Mouse (Mus musculus) layer of hippocampus, postnatal 10 days (tissue): ENCODE measurements around the gene L3mbtl4. TPM values are rescaled to one million over a fixed set of nuclear protein-coding genes. Genes with fewer than 3 reads are reported as not detected.
"Not testable (repeated sequence)": the region's sequence is repeated elsewhere in the genome, so short reads cannot be mapped to it uniquely, and the experiment has no call there.

ENCODE experiments used
- DNase-seq, 2 experiments: peaks; one replicate each; pipeline ENCODE4 v3.0.0; 2021; ENCODE audit warnings: low spot score in 2 of 2
- total RNA-seq, 2 experiments: library from RNA; stranded (reverse); gene quantifications; 2 replicates each; pipeline ENCODE4 v1.2.3; 2021

Gene L3mbtl4
- total RNA-seq, 2 experiments from 2014 or later: 1.1 to 1.4 TPM

DNA sequence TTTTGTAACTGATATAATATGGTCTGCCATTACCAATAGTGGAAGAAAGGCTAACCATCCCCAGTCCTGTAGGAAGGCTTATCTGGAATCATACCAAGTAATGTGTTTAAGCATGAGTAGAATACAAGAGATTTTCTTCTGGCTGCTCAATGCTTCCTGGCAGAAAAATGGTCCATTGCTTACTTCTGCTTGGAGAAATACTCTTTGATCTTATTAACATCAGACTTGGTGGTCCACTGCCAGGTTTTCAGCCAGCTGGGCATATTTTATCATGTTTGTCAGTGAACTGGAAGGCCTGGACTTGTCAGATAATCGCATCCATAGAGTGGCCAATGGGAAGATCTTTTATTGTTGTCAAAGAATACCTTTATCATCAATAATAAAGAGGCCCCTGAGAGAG is 97.5 kb downstream of the L3mbtl4 start:
- no peak for DNase-seq

DNA sequence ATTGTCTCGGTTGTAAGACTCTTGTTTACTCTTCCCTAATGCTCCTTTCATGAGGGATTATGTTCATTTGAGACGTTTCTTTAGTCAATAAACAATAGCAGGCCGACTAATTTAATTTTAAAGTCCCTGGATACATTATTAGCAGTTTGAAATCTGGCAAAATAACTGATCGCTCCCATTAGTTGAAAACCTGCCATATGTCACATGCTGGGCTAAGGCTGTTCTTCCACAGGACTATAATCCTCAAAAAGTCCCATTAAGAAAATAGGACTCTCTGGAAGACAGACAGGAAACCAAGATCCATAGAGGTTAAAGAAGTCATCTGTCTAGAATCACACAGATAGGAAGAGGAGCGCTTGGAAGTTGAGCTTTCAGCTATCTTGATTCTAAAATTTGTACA is 114.9 kb downstream of the L3mbtl4 start:
- no peak for DNase-seq

DNA sequence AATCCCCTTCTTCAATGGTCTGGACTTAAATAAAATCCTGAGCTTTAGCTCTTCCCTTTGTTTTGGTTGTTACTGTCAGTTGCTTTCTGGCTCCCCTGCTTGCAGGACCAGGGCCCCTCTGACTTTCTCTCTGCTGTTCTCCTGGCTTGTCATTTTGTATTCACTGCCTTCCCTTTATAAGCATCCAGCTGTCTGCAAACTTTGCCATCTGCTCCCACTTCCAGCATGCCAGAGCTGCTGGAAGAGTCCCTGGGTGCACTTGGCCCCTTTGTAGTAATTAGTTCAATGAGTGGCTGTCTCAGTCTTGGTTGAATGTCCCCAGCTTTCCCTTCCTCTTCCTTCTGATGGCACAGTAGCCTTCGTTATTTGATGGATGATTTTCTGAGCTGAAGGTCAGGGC is 132.4 kb downstream of the L3mbtl4 start:
- peak; percentile 43 to 47 for DNase-seq

DNA sequence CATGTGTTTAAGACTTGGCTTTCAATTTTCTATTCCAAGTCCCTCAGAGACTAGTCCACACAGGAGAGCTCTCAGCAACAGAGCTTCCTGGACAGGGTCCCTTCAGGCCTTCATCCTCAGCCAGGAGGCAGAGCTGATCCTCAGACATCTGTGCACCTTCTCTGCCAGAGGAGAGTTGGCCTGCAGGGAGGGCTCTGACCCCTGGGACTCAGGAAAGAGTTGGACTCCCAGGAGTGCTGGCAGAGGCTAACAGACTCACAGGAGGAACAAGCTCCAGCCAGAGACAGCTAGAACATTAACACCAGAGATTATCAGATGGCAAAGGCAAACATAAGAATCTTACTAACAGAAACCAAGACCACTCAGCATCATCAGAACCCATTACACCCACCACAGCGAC is 133.5 kb downstream of the L3mbtl4 start:
- DNase-seq: not testable (repeated sequence)

DNA sequence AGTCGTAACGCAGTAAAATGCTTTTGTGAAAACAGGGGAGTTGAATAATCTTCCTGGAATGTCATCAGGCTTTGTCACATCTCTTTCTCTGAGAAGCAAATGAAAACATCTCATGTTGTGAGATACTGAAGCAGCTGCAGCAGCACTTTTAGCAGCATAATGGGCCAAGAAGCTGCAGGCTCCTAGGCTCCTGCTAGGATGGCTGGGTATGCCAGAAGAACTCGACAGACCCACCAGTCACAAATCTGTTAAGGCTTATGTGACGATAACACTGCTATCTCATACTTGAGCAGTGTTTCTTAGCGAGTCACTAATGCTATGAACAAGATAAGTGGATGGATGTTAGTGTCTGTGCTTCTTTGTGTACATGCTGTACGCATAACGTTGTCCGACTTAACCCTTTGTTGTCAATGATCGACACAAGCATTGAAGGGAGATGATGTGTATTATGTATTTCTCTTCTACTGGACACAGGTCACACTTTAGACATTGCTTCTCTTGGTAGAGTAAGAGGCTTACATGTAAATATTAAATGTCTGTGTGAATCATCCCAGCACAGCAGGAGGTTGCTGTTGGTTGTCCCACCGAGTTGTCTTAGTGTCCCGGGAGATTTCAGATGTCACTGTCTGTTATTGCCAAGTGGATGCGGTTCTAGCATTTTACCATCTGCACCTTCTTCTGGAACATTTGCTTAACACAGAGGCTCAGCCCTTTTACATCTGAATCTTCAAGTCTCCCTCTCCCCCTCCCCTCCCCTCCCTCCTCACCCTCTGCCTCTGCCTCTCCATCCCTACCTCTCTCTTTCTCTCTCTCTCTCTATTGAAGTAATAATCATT is 149.3 kb downstream of the L3mbtl4 start:
- peak; percentile 8 to 24 for DNase-seq

DNA sequence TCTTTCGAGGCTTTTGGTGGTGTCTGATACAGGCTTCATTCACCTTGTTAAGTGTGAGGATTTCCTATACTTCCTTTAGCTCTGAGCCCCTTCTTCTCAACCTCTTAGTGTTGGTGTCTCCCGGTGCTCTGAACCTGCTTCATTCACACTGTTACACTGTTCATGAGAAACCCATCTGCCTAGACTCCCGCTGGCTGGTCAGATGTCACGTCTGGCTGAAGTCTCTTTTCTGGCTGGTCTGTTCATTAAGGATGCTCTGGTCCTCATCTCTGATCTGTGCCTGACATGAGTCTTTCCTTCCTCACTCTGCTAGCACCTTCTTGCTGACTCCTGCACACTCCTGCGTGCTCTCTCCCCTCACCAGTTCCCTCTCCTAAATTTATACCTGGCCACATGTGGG is 160.0 kb downstream of the L3mbtl4 start:
- no peak for DNase-seq

DNA sequence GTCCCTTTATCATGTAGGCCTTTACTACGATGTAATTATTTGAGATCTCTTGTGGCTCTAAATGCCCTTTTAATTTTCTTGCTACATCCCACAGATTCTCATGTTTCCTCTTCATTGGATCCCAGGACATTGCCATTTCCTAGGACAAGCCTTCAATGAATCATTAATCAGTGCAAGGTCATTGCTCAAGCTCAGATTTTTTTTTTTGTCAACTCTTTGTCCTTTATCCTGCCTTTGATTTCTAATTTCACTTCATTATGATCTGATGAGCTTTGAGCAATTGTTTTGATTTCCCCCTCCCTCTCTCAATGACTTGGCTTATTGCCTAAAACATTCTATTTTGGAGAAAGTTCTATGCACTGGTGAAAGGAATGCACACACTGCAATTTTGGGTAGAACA is 177.3 kb downstream of the L3mbtl4 start:
- no peak for DNase-seq

DNA sequence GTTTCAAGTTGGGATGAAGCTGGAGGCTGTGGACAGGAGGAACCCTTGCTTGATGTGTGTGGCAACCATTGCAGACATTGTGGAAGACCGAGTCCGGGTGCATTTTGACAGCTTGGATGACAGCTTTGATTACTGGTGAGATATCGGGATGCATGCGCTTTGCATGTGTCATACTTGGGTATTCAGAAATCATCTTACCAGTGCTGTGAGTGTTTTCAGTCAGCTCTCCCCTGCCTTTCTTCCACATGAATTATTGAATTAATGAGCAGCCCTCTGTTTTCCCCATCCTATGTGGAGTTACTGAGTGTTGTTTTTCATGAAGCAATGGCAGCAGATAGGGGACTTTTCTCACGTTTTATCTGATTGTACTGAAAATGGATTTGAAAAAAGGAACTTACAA is 187.9 kb downstream of the L3mbtl4 start:
- no peak for DNase-seq

DNA sequence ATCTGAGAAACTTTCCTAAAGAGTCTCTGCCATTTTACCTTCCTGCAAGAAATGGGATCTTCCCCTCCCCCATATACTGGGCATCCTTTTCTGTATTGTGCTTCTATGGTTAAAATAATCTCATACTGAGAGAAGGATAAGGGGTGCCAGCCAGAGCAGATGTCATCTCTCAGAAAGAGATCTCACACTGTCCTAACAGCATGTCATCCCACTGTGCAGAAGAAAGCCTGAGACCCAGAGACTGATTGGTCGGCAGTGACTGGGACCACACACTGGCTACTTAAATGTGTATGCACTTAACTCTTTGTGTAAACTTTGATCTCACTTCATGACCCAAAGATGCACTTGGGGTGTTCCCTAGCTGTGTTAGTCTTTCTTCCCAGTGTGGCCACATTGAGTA is 193.7 kb downstream of the L3mbtl4 start:
- no peak for DNase-seq

DNA sequence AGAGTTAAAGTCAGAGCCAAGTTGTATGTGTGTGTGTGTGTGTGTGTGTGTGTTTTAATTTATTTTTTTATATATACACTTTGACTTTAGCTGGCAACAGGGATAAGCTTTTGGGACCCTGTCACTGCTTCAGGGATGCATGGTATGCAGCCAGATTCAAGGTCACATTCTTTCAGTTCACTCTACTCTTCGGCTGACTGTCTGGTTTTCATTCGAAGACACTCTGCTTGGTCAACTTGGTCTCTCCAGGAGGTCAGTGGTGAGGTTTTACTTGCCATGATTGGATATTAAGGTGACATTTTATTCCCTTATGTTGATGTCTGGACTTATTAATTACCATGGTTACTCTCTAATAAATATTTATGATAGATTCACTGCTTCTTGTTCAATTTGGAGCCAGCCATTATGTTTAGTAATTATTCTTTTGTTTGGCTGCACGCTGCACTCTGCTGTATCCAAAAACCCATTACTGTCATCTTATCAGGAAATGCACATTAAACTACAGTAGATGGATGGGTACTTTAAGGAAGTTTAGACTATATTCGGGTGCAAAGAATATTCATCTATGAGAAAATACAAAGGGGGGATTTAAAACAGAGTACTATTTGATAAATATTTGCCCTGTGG is 216.6 kb downstream of the L3mbtl4 start:
- no peak for DNase-seq

DNA sequence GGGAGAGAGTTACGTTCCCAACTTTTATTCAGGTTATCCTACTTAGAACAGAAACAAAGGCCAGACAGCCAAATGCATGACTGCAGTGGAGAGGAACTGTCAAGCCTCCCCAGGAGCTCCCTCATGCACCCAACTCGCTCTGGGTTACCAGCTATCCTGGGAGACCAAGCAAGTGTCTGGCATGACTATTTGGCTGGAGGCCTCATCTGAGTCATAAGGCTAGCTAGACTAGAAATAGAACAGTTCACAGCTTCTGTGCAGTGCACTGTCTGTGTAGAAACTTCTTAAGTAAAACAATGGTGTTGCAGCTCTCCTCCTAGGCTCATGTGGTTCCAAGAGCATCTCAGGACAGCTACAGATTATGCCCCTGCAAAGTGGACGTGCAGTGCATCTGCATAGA is 218.6 kb downstream of the L3mbtl4 start:
- no peak for DNase-seq

DNA sequence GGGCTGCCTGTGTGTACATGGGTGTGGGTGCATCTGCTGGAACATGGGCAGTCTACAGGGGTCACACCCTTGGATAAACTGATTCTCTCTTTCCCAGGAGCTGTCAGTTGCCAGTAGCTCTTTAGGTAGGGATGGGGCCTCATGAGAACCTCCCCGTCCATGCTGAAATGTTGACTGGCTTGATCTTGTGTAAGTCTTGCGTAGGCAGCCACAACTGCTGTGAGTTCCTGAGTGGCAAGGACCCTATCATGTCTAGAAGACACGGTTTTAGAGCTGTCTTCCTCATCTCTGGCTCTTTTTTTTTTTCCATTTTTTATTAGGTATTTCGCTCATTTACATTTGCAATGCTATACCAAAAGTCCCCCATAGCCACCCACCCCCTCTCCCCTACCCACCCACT is 229.4 kb downstream of the L3mbtl4 start:
- DNase-seq: not testable (repeated sequence)

DNA sequence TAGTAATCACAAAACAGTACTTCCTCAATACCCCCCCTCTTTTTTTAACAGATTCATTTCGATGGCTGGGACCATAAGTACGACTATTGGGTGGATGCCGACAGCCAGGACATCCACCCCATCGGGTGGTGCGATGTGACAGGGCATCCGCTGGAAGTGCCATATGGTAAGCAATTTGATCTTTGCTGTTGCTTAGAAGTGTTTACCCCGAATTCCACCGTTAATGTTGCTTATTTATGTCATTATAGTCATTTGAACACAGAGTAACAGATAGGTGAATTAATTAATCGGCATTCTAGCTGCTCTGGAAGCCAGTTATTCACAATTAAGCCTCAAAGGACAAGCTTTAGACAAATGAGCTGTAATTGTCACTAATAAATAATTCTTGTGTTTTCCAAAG is 286.1 kb downstream of the L3mbtl4 start:
- no peak for DNase-seq

DNA sequence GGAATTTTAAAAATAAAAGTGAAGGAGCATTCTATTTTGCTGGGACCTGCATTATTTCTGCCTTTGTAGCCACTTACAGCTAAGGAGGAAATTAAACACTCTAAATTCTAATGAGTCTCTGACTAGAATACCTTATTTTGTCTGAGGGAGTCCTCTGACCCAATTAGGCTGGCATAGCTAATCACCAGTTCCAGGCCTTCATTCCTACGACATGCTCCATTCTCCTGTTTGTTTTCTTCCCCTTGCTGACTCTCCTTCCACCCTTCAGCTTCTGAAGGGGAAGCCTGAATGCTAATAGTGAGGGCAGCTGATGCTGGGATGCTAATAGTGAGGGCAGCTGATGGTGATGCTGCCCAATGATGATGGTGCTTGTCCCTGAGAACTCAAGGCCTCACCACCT is 286.7 kb downstream of the L3mbtl4 start:
- peak in 1 of 2 experiments; percentile 18 for DNase-seq

DNA sequence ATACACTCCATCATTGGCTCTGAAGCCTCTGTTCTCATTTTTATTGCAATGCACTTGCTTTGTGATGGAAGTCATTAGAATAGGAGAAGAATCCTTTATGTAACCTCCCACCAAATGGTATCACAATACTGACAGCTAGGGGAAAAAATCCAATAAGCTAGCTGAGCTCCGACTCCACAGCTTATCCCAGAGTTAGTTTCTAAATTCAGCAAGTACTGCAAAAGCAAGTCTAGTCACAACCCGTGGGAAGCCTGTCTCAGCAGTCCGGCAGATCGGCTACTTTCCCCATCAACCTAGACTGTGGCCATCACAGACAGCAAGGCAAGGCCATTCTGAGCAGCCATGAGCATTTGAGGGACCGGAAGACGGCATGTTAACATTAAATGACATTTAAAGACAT is 298.2 kb downstream of the L3mbtl4 start:
- no peak for DNase-seq

DNA sequence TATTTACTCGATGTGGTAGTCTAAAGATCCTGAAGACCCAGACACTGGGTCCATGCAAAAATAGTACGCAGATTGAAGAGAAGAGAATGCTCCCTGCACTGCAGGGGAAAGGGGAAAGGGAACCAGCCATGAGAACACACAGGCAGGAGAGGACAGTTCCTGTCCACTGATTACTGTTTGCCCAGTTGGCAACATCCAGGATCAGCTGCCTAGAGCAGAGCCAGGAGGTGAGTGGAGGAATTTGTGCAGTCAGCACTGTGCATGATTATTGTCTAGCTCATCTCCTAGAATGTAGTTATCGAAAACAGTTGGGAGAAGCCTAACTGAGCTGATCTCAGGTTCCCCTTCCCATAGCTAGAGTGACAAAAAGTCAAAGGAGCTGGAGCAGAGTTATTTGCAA is 311.6 kb downstream of the L3mbtl4 start:
- DNase-seq: no peak

DNA sequence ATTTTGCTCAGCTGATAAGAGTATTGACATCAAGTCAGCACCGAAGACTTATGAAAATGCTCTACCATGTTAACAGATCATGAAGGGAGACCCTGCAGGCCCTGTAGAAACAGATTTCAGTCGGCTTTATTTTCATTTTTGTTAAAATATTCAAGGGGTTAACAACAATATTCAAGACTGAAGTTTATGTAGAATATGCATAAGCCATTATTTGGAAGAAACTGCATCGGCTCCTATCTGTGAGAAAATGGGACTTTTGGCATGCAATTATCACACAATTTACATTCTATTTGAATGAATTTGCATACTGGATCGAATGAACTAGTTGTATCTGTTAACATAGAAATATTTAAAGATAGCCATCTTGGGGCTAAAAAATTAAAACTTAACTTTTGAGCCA is 318.0 kb downstream of the L3mbtl4 start:
- no peak for DNase-seq

DNA sequence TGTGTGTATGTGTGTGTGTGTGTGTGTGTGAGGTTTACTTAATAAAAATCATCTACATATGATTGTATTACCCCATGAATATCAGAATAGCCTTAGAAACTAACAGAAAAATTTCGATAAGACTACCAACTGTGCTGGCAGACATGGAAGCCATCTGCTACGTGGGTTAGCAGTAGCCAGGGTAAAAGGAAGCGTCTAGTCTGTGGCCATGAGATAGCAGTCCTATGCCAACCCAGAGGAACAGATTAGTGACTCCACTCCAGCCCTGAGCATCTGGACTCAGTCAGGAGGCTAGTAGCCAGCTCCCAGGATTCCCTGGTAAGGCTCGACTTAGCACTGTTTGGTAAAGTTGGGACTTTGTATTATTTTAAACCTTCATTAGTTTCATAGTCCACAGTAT is 329.1 kb downstream of the L3mbtl4 start:
- peak; percentile 20 to 21 for DNase-seq

DNA sequence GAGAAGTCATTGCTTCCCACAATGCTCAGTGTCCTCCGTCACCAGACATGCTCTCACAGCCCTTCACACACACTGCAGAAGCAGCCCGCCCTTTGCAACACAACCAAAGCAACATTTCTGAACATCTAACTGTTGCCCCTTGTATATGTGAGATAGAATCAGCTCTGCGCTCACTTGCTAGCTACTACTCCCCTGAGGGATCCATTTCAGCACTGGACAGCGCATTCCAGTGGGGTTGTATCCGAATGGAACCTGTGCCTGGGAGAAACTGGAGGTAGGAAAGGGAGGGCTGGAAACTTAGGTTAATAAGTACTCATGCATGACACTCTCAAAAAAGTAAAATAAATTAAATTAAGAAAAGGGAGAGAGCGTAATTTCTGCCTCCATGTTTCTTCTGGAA is 334.1 kb downstream of the L3mbtl4 start:
- DNase-seq: no peak

DNA sequence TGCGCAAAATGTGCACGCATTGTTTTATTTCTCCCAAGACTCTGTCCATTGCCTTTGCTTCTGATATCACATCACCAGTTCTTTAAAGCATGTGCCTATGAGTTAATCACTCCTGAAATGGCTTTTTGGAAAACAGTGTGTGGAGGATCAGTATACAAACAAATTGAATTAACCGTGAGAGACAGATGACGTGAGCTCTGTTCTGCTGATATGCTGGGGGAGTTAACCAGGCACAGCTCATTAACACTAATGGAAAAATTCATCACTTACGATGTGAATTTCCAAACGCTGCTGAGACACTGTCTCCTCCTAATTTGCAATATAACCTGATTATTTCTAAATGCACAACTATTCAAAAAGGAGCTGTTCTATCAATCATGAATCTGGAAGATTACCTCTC is 337.6 kb downstream of the L3mbtl4 start:
- no peak for DNase-seq

DNA sequence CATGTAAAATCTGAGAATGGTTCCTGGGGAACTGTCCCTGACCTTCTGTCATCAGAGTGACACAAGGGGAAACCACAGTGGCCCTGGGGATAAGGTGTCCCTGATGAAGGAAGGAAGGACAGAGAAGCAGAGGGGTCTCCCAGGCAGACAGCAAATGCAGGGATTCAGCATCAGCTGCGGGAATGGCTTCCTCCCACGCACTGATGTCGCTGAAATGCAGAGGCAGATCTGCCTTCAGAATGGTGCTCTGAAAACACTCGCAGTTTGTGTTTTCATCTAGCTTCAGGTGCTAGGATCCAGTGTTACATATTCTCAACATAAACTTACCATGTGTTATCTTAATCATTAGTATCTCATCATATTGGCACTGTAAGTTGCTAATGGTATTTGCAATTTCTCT is 351.7 kb downstream of the L3mbtl4 start:
- DNase-seq: peak; percentile 14 to 21

DNA sequence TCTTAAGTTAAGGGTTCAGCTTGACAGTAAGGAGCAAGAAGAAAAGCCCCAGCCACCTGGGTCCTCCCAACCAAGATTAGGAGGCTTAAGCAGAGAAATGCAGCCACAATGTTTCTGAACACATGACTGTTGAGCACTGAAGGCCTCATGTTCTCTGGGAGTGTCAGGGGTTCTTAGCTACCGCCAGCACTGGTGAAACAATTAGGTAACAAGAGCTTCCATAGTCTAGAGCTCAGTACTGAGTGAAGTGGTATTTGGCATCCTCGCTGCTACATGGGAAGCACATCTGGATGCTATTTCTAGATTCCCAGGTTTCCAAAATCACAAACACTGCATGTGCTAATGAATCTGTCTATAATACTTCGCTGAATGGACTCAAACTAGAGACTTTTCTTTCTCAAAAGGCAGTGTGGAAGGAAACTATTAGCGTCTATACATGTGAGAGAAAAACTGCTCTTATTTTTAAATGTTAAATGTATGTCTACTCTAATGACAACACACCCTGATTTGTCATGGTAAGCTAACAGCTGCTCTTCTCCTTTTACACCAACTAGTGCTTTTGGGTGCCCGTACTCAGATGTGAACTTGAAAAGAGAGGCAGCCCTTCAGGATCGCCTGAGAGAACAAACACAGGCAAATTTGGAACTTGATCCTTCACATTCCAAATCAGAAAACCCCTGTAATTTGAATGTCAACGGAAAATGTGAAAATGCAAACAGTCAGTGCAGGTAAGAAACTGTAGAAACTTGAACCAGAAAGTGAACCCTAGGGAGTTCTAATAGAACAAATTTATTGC is 356.2 kb downstream of the L3mbtl4 start:
- no peak for DNase-seq
